Mouse (Mus musculus) embryonic facial prominence, embryonic 11.5 days (tissue): ENCODE results near the gene Vsx1. TPM values are rescaled to one million over a fixed set of nuclear protein-coding genes. Genes with fewer than 3 reads are reported as not detected.

ENCODE experiments used
- ATAC-seq: fragments of 200-750 bp; cut with Nextera tagmentation; replicated peaks from 2 replicates; pipeline ENCODE4 v1.8.0; 2017; ENCODE audit warnings: low read depth; ENCODE audit not compliant: insufficient number of reproducible peaks, low FRiP score, low TSS enrichment
- DNase-seq: peaks from one replicate; pipeline ENCODE4 v3.0.0-alpha.2; 2015; ENCODE audit warnings: low spot score
- H3K27ac ChIP-seq: fragments of 300-500 bp; sonication (generic); replicated peaks from 2 replicates; pipeline ENCODE4 v1.5.1; 2014; ENCODE audit warnings: mild to moderate bottlenecking, low read depth, low read length, control low read depth
- H3K27me3 ChIP-seq: fragments of 300-500 bp; sonication (generic); 2 replicates; pipeline ENCODE4 v1.6.1; 2014; ENCODE audit warnings: mild to moderate bottlenecking, low read length, moderate library complexity, mixed read lengths; ENCODE audit not compliant: control insufficient read depth, insufficient read depth
- H3K36me3 ChIP-seq: fragments of 300-500 bp; sonication (generic); replicated peaks from 2 replicates; pipeline ENCODE4 v1.6.1; 2014; ENCODE audit warnings: low read depth, mild to moderate bottlenecking, low read length, moderate library complexity, mixed read lengths; ENCODE audit not compliant: control insufficient read depth, insufficient read depth
- H3K4me1 ChIP-seq: fragments of 300-500 bp; sonication (generic); 2 replicates; pipeline ENCODE4 v1.6.1; 2014; ENCODE audit warnings: low read length, mixed read lengths; ENCODE audit not compliant: control insufficient read depth, insufficient read depth
- H3K4me2 ChIP-seq: fragments of 300-500 bp; sonication (generic); 2 replicates; pipeline ENCODE4 v1.6.1; 2014; ENCODE audit warnings: low read depth, mild to moderate bottlenecking, control low read depth, low read length, moderate library complexity
- H3K4me3 ChIP-seq: fragments of 300-500 bp; sonication (generic); 2 replicates; pipeline ENCODE4 v1.5.1; 2014; ENCODE audit warnings: low read depth, low read length, control low read depth
- H3K9ac ChIP-seq: fragments of 300-500 bp; sonication (generic); replicated peaks from 2 replicates; pipeline ENCODE4 v1.6.1; 2014; ENCODE audit warnings: mild to moderate bottlenecking, control low read depth, low read length
- H3K9me3 ChIP-seq: fragments of 300-500 bp; sonication (generic); replicated peaks from 2 replicates; pipeline ENCODE4 v1.6.1; 2016; ENCODE audit warnings: mild to moderate bottlenecking, low read length, inconsistent platforms, mixed read lengths; ENCODE audit not compliant: control insufficient read depth
- WGBS: fragments of 180-500 bp; shearing (Covaris S2); extraction: QIAGEN DNeasy Blood & Tissue Kit; methylation state at CpG from one replicate; pipeline ENCODE4 v1.1.7; 2014; 5-methylcytosine and 5-hydroxymethylcytosine counted together
- polyA plus RNA-seq: library from polyadenylated mRNA; unstranded; fragments of >200 nt; fragmentation: Nextera tagmentation; extraction: Ambion mirVana; gene quantifications from 2 replicates; pipeline ENCODE4 v1.2.1, GENCODE M21; 2014

The Vsx1 gene
- polyA plus RNA-seq, 1 experiment from 2014 or later = not detected

- DNase-seq (no peak), ATAC-seq (no peak)
- Histone ChIP-seq H3K36me3 (no peaks in the 10 kb centered on the region), H3K4me2 (no peak overlapping the region), H3K27me3 (no peaks in the 10 kb centered on the region), H3K9me3 (no peaks in the 10 kb centered on the region), H3K9ac (no peak overlapping the region), H3K4me3 (no peak overlapping the region), H3K27ac (no peak overlapping the region), H3K4me1 (peaks cover 6% of the 10 kb centered on the region; the same call in 1 of the 2 replicates)
- 74% methylated on average over 14 of the region's 14 CpGs for WGBS
These were observed 41.4 kb downstream of the Vsx1 start for GRCm38 (mm10) chr2:150647681-150648299.

GRCm38 (mm10) chr2:150646411-150647121, 42.6 kb downstream of the Vsx1 start:
- 84% methylated on average over 8 of the region's 8 CpGs for WGBS
- H3K4me1 ChIP-seq = peaks cover 6% of the 10 kb centered on the region; the same call in 1 of the 2 replicates

DNA sequence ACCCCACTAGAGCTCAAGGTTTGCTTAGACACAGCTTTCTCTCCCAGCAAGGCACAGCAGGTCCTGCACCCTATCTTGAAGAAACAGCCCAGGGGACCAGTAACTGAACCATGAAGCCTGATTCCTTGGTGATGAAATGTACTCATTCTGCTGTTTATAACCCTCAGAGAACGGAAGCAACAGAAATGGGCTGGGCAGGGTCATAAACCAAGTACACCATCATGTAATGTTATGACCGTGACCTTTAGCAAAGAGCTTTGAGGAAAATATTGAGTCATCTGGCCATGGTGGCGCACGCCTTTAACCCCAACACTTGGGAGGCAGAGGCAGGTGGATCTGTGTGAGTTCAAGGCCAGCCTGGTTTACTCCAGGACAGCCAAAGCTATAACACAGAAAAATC, 43.9 kb downstream of the Vsx1 start:
- Histone ChIP-seq H3K27ac (no peak overlapping the region), H3K9me3 (no peaks in the 10 kb centered on the region), H3K4me1 (no peaks in the 10 kb centered on the region), H3K4me3 (no peak overlapping the region), H3K36me3 (no peaks in the 10 kb centered on the region), H3K27me3 (no peaks in the 10 kb centered on the region), H3K9ac (no peak overlapping the region), H3K4me2 (no peak overlapping the region)
- ATAC-seq = no peak
- DNase-seq = no peak
- 95% methylated on average over 4 of the region's 4 CpGs for WGBS

More at GRCm38 (mm10) chr2:150646411-150647121, 42.6 kb downstream of the Vsx1 start:
- no peaks in the 10 kb centered on the region for H3K9me3 ChIP-seq
- DNase-seq = no peak
- no peak overlapping the region for H3K4me2 ChIP-seq
- ATAC-seq = no peak
- no peaks in the 10 kb centered on the region for H3K27me3 ChIP-seq
- no peak overlapping the region for H3K27ac ChIP-seq
- H3K36me3 ChIP-seq = no peaks in the 10 kb centered on the region
- no peak overlapping the region for H3K4me3 ChIP-seq
- H3K9ac ChIP-seq = no peak overlapping the region

GRCm38 (mm10) chr2:150643726-150644415, 45.3 kb downstream of the Vsx1 start:
- Histone ChIP-seq H3K4me3 (no peak overlapping the region), H3K4me2 (no peak overlapping the region), H3K27me3 (no peaks in the 10 kb centered on the region), H3K9ac (no peak overlapping the region), H3K4me1 (no peaks in the 10 kb centered on the region), H3K27ac (0 out of 2 replicates have a peak overlapping the region, but pooled peaks have one; percentile 32), H3K36me3 (no peaks in the 10 kb centered on the region), H3K9me3 (no peaks in the 10 kb centered on the region)
- DNase-seq = peak; percentile 66
- WGBS = 42% methylated on average over 8 of the region's 8 CpGs
- peak; percentile 97 for ATAC-seq

- H3K27ac ChIP-seq = 0 out of 2 replicates have a peak overlapping the region, but pooled peaks have one; percentile 32
- 84% methylated on average over 1 of the region's 1 CpGs for WGBS
- no peaks in the 10 kb centered on the region for H3K4me1 ChIP-seq
- no peak overlapping the region for H3K9ac ChIP-seq
- no peak for ATAC-seq
- H3K4me2 ChIP-seq = no peak overlapping the region
- H3K9me3 ChIP-seq = no peaks in the 10 kb centered on the region
- no peaks in the 10 kb centered on the region for H3K27me3 ChIP-seq
- no peak for DNase-seq
- no peaks in the 10 kb centered on the region for H3K36me3 ChIP-seq
- H3K4me3 ChIP-seq = no peak overlapping the region
These were observed 46.0 kb downstream of the Vsx1 start for GRCm38 (mm10) chr2:150643166-150643565.

- 30% methylated on average over 2 of the region's 2 CpGs for WGBS
- DNase-seq = no peak
- no peak overlapping the region for H3K27ac ChIP-seq
- no peak overlapping the region for H3K4me3 ChIP-seq
- H3K4me1 ChIP-seq = no peaks in the 10 kb centered on the region
- no peaks in the 10 kb centered on the region for H3K9me3 ChIP-seq
- no peak for ATAC-seq
- no peak overlapping the region for H3K9ac ChIP-seq
- no peaks in the 10 kb centered on the region for H3K27me3 ChIP-seq
- H3K4me2 ChIP-seq = no peak overlapping the region
- no peaks in the 10 kb centered on the region for H3K36me3 ChIP-seq
These were observed 50.8 kb downstream of the Vsx1 start for GRCm38 (mm10) chr2:150638370-150638733.

DNA sequence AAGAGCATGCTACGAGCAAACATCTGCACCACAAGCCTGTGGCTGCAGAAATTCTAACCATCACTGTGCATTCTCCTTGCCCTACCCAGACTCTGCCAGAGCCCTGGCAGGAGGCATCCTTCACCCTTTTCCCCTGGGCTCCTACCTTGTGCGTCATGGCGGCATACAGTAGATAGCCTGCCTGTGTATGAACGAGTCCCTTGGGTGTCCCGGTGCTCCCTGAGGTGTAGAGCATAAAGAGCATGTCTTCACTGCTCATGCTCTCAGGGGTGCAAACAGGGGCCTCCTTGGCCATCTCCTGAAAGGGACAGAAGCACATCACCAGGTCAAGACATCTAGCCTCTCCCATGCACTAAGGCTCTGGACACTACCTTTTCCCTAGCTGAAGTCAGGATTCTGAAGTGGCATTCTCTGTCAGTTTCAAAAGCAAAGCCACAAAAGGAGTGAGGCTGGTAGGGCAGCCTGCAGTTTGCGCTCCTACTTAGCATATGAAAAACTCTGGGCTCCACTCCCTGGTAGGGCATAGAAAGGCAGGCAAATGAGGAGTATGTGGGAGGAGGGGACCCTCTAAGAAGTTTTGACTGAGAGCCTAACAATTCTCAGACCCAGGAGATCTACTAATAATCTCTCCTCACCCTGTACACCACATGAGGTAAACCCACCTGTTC, 51.3 kb downstream of the Vsx1 start:
- H3K9ac ChIP-seq = no peak overlapping the region
- no peaks in the 10 kb centered on the region for H3K27me3 ChIP-seq
- H3K4me3 ChIP-seq = no peak overlapping the region
- ATAC-seq (no peak; the same call in 1 of the 2 replicates), DNase-seq (no peak)
- no peak overlapping the region for H3K4me2 ChIP-seq
- no peaks in the 10 kb centered on the region for H3K9me3 ChIP-seq
- H3K27ac ChIP-seq = no peak overlapping the region
- H3K4me1 ChIP-seq = no peaks in the 10 kb centered on the region
- no peaks in the 10 kb centered on the region for H3K36me3 ChIP-seq
- 58% methylated on average over 6 of the region's 6 CpGs for WGBS
